Mouse (Mus musculus) T-helper 17 cell (primary cell): ENCODE results near the gene Ggcx.
"Not testable (repeated sequence)": the region's sequence is repeated elsewhere in the genome, so short reads cannot be mapped to it uniquely, and the experiment has no call there.

ENCODE experiments used
- in situ Hi-C, 2 experiments: fragments of 300-600 bp; cut with MboI, MseI; formaldehyde crosslinking; loops; 1 replicate in 1 of 2; 2 replicates in 1 of 2; pipeline ENCODE4 v1.15.1; 2025; ENCODE audit warnings: high pct_unique_total_duplicates in 2 of 2

Gene Ggcx

GRCm38 (mm10) chr6:72428036-72428435 is 13.9 kb downstream of the Ggcx start:
- in situ Hi-C loops: loop anchor here (5.0 kb wide), 4 partner anchors 94 to 139 kb away; partner anchors contain the start of gene Sh2d6 (in 1 of the 2)

- in situ Hi-C loops: loop anchor here (5.0 kb wide), 4 partner anchors 93 to 138 kb away; partner anchors contain the start of gene Sh2d6 (in 1 of the 2)
Observed at GRCm38 (mm10) chr6:72429061-72429842, 15.1 kb downstream of the Ggcx start.

- in situ Hi-C loops: no loop called here
Observed at GRCm38 (mm10) chr6:72430989-72431921, 17.1 kb downstream of the Ggcx start.

- in situ Hi-C loops: no loop called here
Observed at GRCm38 (mm10) chr6:72432153-72432552, 18.0 kb downstream of the Ggcx start.

GRCm38 (mm10) chr6:72438226-72438625 is 24.1 kb downstream of the Ggcx start:
- in situ Hi-C loops: no loop called here

- in situ Hi-C loops: no loop called here
Observed at GRCm38 (mm10) chr6:72438862-72439354, 24.8 kb downstream of the Ggcx start.

GRCm38 (mm10) chr6:72439355-72440185 is 25.5 kb downstream of the Ggcx start, which contains the start of gene Mat2a:
TSS of gene Mat2a (minus strand) at chr6:72439558.
- in situ Hi-C loops: no loop called here

- in situ Hi-C loops: no loop called here
Observed at GRCm38 (mm10) chr6:72440186-72440990, 26.3 kb downstream of the Ggcx start.

- in situ Hi-C loops: no loop called here
Observed at GRCm38 (mm10) chr6:72442921-72443604, 29.0 kb downstream of the Ggcx start.

GRCm38 (mm10) chr6:72445011-72445410 is 30.9 kb downstream of the Ggcx start:
- in situ Hi-C loops: no loop called here

- in situ Hi-C loops: no loop called here
Observed at GRCm38 (mm10) chr6:72447487-72447886, 33.4 kb downstream of the Ggcx start.

- in situ Hi-C loops: not testable (repeated sequence)
Observed at GRCm38 (mm10) chr6:72451778-72452177, 37.7 kb downstream of the Ggcx start.

GRCm38 (mm10) chr6:72452329-72452728 is 38.2 kb downstream of the Ggcx start:
- in situ Hi-C loops: no loop called here

GRCm38 (mm10) chr6:72453578-72453977 is 39.5 kb downstream of the Ggcx start:
- in situ Hi-C loops: no loop called here

- in situ Hi-C loops: no loop called here
Observed at GRCm38 (mm10) chr6:72454072-72454746, 40.1 kb downstream of the Ggcx start.

GRCm38 (mm10) chr6:72454833-72455373 is 40.8 kb downstream of the Ggcx start:
- in situ Hi-C loops: no loop called here

- in situ Hi-C loops: no loop called here
Observed at GRCm38 (mm10) chr6:72456567-72456966, 42.5 kb downstream of the Ggcx start.

- in situ Hi-C loops: no loop called here
Observed at GRCm38 (mm10) chr6:72458418-72458817, 44.3 kb downstream of the Ggcx start.

GRCm38 (mm10) chr6:72458921-72459320 is 44.8 kb downstream of the Ggcx start:
- in situ Hi-C loops: no loop called here
